In the genomic region with DNA sequence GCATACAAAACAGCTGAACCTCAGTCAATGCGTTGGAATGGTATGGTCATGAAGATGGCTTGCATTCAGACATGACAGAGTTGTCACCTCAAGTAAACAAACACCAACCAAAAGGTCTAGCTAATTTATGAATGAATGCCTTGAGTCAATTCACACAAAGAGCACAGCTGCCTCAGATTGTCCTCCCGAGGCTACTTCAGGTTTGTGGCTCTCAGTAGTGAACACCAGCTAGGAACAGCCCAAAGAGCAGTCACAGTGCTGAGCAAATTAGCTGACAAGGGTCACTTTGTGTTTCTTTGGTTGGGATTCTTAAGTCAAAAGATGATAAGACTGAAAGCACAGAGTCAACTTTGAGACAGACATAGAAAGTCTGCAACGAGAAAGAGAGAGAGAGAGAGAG, we compare ENCODE assay signal across 27 mouse cellular contexts.
DNase-seq lines count a peak whose midpoint lies in the region; ATAC-seq and TF ChIP-seq lines count a peak whose summit lies in the region.
"Had no signal": no experiment of that assay in that cellular context is flagged by ENCODE, and none has a peak within 500 bp of the region (broad histone marks: within the 10 kb centered on the region; RNA-seq: fewer than 3 reads in every experiment).

No protein-coding gene starts in this region.

- no peaks in the 10 kb centered on the region for H3K36me3 ChIP-seq in forebrain, embryonic 13.5 days (ENCODE audit: poor library complexity, severe bottlenecking)
- H3K36me3 ChIP-seq in forebrain, embryonic 10.5 days (replicated peaks), result no peaks in the 10 kb centered on the region
- H3K36me3 ChIP-seq in forebrain, embryonic 15.5 days, result no peaks in the 10 kb centered on the region
- H3K36me3 ChIP-seq: embryonic facial prominence, embryonic 15.5 days; heart, embryonic 13.5 days; limb, embryonic 15.5 days; neural tube, embryonic 13.5 days; stomach, embryonic 15.5 days had no signal

- H3K4me1 ChIP-seq in forebrain, embryonic 13.5 days, result 0 out of 2 replicates have a peak, but pooled peaks cover 4% of the 10 kb centered on the region
- H3K4me1 ChIP-seq in forebrain, embryonic 10.5 days, result peaks cover 15% of the 10 kb centered on the region
- peaks cover 6% of the 10 kb centered on the region; the same call in 1 of the 2 replicates for H3K4me1 ChIP-seq in forebrain, embryonic 15.5 days
- H3K4me1 ChIP-seq: heart, embryonic 13.5 days; limb, embryonic 15.5 days; neural tube, embryonic 13.5 days; stomach, embryonic 15.5 days had no signal

- intact Hi-C loops in left cerebral cortex, adult 2 months (cut with DNase I), result loop anchor here (2.0 to 5.0 kb wide), 2 partner anchors 40 to 69 kb away; partner anchors contain the start of gene Peli2
- intact Hi-C loops in left cerebral cortex, postnatal 36 days (cut with DNase I), result loop anchor here (10.0 kb wide), 1 partner anchor 137 kb away; no protein-coding TSS in a partner anchor

- no peaks in the 10 kb centered on the region for H3K27me3 ChIP-seq in forebrain, embryonic 13.5 days
- H3K27me3 ChIP-seq in forebrain, embryonic 10.5 days (ENCODE audit: poor library complexity, severe bottlenecking), result no peaks in the 10 kb centered on the region
- no peaks in the 10 kb centered on the region for H3K27me3 ChIP-seq in forebrain, embryonic 15.5 days
- H3K27me3 ChIP-seq: limb, embryonic 15.5 days; neural tube, embryonic 13.5 days; stomach, embryonic 15.5 days had no signal

- H3K4me3 ChIP-seq in forebrain, embryonic 13.5 days, result no peak overlapping the region
- H3K4me3 ChIP-seq in forebrain, embryonic 10.5 days, result no peak overlapping the region
- no peak overlapping the region for H3K4me3 ChIP-seq in left cerebral cortex, adult 2 months
- no peak overlapping the region for H3K4me3 ChIP-seq in forebrain, embryonic 15.5 days
- H3K4me3 ChIP-seq: embryonic facial prominence, embryonic 15.5 days; heart, embryonic 13.5 days; limb, embryonic 15.5 days; neural tube, embryonic 13.5 days; stomach, embryonic 15.5 days had no signal

- DNase-seq in forebrain, embryonic 10.5 days (ENCODE audit: extremely low spot score, low spot score), result no peak
- DNase-seq in left cerebral cortex, adult 2 months (ENCODE audit: extremely low spot score in 1 of 2, low spot score in 2 of 2), result no peak
- DNase-seq in left cerebral cortex, postnatal 36 days (ENCODE audit: low spot score in 2 of 2), result no peak
- peak; percentile 17 for DNase-seq in ZHBTc4 (ENCODE audit: low read depth, low spot score)
- no peak for DNase-seq in adrenal gland, adult 8-10 months
- DNase-seq in adrenal gland, postnatal 4 days (ENCODE audit: low spot score in 2 of 2), result no peak
- DNase-seq: cerebellum, adult 18-20 months; cerebellum, postnatal 14 days; gastrocnemius, postnatal 10 days; heart, adult 18-20 months; heart, postnatal 14 days; kidney, postnatal 25 days; right cerebral cortex, postnatal 4 days; thymus, adult 18-20 months; thymus, postnatal 36 days had no signal

- H3K27ac ChIP-seq in forebrain, embryonic 13.5 days, result peak overlapping the region; percentile 65; the same call in 1 of the 2 replicates
- no peak overlapping the region for H3K27ac ChIP-seq in forebrain, embryonic 10.5 days
- peak overlapping the region; percentile 53 for H3K27ac ChIP-seq in left cerebral cortex, adult 2 months
- peak overlapping the region; percentile 60 for H3K27ac ChIP-seq in forebrain, embryonic 15.5 days (replicated peaks)
- H3K27ac ChIP-seq: heart, embryonic 13.5 days; limb, embryonic 15.5 days; liver, embryonic 14.5 days; macrophage; neural tube, embryonic 13.5 days; stomach, embryonic 15.5 days had no signal

- 43% methylated on average over 3 of the region's 3 CpGs for WGBS in forebrain, embryonic 13.5 days
- WGBS in forebrain, embryonic 10.5 days, result 61% methylated on average over 3 of the region's 3 CpGs
- 44% methylated on average over 3 of the region's 3 CpGs for WGBS in forebrain, embryonic 15.5 days

- H3K9me3 ChIP-seq in forebrain, embryonic 13.5 days (replicated peaks), result 0 out of 2 replicates have a peak, but pooled peaks cover 3% of the 10 kb centered on the region
- H3K9me3 ChIP-seq in forebrain, embryonic 10.5 days, result no peaks in the 10 kb centered on the region
- no peaks in the 10 kb centered on the region for H3K9me3 ChIP-seq in forebrain, embryonic 15.5 days
- H3K9me3 ChIP-seq: embryonic facial prominence, embryonic 15.5 days; heart, embryonic 13.5 days; limb, embryonic 15.5 days; stomach, embryonic 15.5 days had no signal

- no peak for TF ChIP-seq CTCF in left cerebral cortex, adult 2 months (IDR thresholded peaks at IDR 0.05)

- no peak overlapping the region for H3K4me2 ChIP-seq in forebrain, embryonic 13.5 days
- no peak overlapping the region for H3K4me2 ChIP-seq in forebrain, embryonic 15.5 days (replicated peaks)
- H3K4me2 ChIP-seq: embryonic facial prominence, embryonic 15.5 days; heart, embryonic 13.5 days; limb, embryonic 15.5 days; neural tube, embryonic 13.5 days; stomach, embryonic 15.5 days had no signal

- ATAC-seq in forebrain, embryonic 13.5 days, result peak; percentile 45; the same call in 1 of the 2 replicates
- no peak for ATAC-seq in forebrain, embryonic 15.5 days (replicated peaks)
- ATAC-seq: CD4-positive, CD25-positive, alpha-beta regulatory T cell, adult 4 months; intestine, postnatal 0 days; lung, postnatal 0 days had no signal

- H3K9ac ChIP-seq in forebrain, embryonic 13.5 days, result no peak overlapping the region
- H3K9ac ChIP-seq in forebrain, embryonic 15.5 days (replicated peaks), result no peak overlapping the region
- H3K9ac ChIP-seq: embryonic facial prominence, embryonic 15.5 days; heart, embryonic 13.5 days; limb, embryonic 15.5 days; liver, embryonic 14.5 days; neural tube, embryonic 13.5 days; stomach, embryonic 15.5 days had no signal
